Mouse (Mus musculus): ENCODE measurements around the gene Nampt. TPM values are rescaled to one million over a fixed set of nuclear protein-coding genes. Genes with fewer than 3 reads are reported as not detected.
A peak's percentile ranks its signal among the peaks of the same experiment; 100 is the strongest.

Nampt gene
- polyA plus RNA-seq, 1 experiment from 2014 or later: 28.6 TPM

- peak overlapping the region; percentile 83 for H3K9ac ChIP-seq (replicated peaks; ENCODE audit: low read length)
- peaks cover 10% of the 10 kb centered on the region for H3K4me1 ChIP-seq (ENCODE audit: insufficient read depth, low read length)
- no peaks in the 10 kb centered on the region for H3K9me3 ChIP-seq (ENCODE audit: low read length)
- no peaks in the 10 kb centered on the region for H3K27me3 ChIP-seq (ENCODE audit: insufficient read depth, low read length)
- H3K4me2 ChIP-seq (replicated peaks; ENCODE audit: low read depth, low read length): peak overlapping the region; percentile 63
- H3K4me3 ChIP-seq (ENCODE audit: low read length): peak overlapping the region; percentile 71
- peaks cover 16% of the 10 kb centered on the region; the same call in 1 of the 2 replicates for H3K36me3 ChIP-seq (ENCODE audit: insufficient read depth, low read length)
- ATAC-seq (ENCODE audit: low FRiP score, low TSS enrichment): peak; percentile 85
- H3K27ac ChIP-seq (ENCODE audit: low read length): peak overlapping the region; percentile 86
- 2% methylated on average over 41 of the region's 49 CpGs for WGBS
Measured at GRCm38 (mm10) chr12:32820688-32821503, 1.6 kb downstream of the Nampt start.

- Histone ChIP-seq H3K27me3 (ENCODE audit: insufficient read depth, low read length) (no peaks in the 10 kb centered on the region), H3K36me3 (ENCODE audit: insufficient read depth, low read length) (peaks cover 16% of the 10 kb centered on the region; the same call in 1 of the 2 replicates), H3K4me2 (replicated peaks; ENCODE audit: low read depth, low read length) (peak overlapping the region; percentile 63), H3K4me1 (ENCODE audit: insufficient read depth, low read length) (peaks cover 10% of the 10 kb centered on the region), H3K9me3 (ENCODE audit: low read length) (no peaks in the 10 kb centered on the region), H3K4me3 (ENCODE audit: low read length) (peak overlapping the region; percentile 71), H3K9ac (replicated peaks; ENCODE audit: low read length) (peak overlapping the region; percentile 83), H3K27ac (ENCODE audit: low read length) (no peak overlapping the region)
- WGBS: 44% methylated on average over 2 of the region's 2 CpGs
- ATAC-seq (ENCODE audit: low FRiP score, low TSS enrichment): no peak
Measured at GRCm38 (mm10) chr12:32821504-32822011, 2.2 kb downstream of the Nampt start.

GRCm38 (mm10) chr12:32822066-32822465 lies 2.7 kb downstream of the Nampt start:
- peaks cover 10% of the 10 kb centered on the region for H3K4me1 ChIP-seq (ENCODE audit: insufficient read depth, low read length)
- H3K4me3 ChIP-seq (ENCODE audit: low read length): no peak overlapping the region
- no peak for ATAC-seq (ENCODE audit: low FRiP score, low TSS enrichment)
- no peak overlapping the region for H3K27ac ChIP-seq (ENCODE audit: low read length)
- no peak overlapping the region for H3K9ac ChIP-seq (replicated peaks; ENCODE audit: low read length)
- no peaks in the 10 kb centered on the region for H3K9me3 ChIP-seq (ENCODE audit: low read length)
- WGBS: 57% methylated on average over 4 of the region's 4 CpGs
- no peaks in the 10 kb centered on the region for H3K27me3 ChIP-seq (ENCODE audit: insufficient read depth, low read length)
- no peak overlapping the region for H3K4me2 ChIP-seq (replicated peaks; ENCODE audit: low read depth, low read length)
- H3K36me3 ChIP-seq (ENCODE audit: insufficient read depth, low read length): peaks cover 16% of the 10 kb centered on the region; the same call in 1 of the 2 replicates

- H3K27ac ChIP-seq (ENCODE audit: low read length): no peak overlapping the region
- H3K9ac ChIP-seq (replicated peaks; ENCODE audit: low read length): no peak overlapping the region
- H3K4me1 ChIP-seq (ENCODE audit: insufficient read depth, low read length): peaks cover 7% of the 10 kb centered on the region; the same call in 1 of the 2 replicates
- no peaks in the 10 kb centered on the region for H3K27me3 ChIP-seq (ENCODE audit: insufficient read depth, low read length)
- H3K4me2 ChIP-seq (replicated peaks; ENCODE audit: low read depth, low read length): no peak overlapping the region
- no peak for ATAC-seq (ENCODE audit: low FRiP score, low TSS enrichment)
- peaks cover 16% of the 10 kb centered on the region; the same call in 1 of the 2 replicates for H3K36me3 ChIP-seq (ENCODE audit: insufficient read depth, low read length)
- 85% methylated on average over 6 of the region's 6 CpGs for WGBS
- no peaks in the 10 kb centered on the region for H3K9me3 ChIP-seq (ENCODE audit: low read length)
- no peak overlapping the region for H3K4me3 ChIP-seq (ENCODE audit: low read length)
Measured at GRCm38 (mm10) chr12:32824586-32824985, 5.2 kb downstream of the Nampt start.

- Histone ChIP-seq H3K9me3 (ENCODE audit: low read length) (no peaks in the 10 kb centered on the region), H3K27me3 (ENCODE audit: insufficient read depth, low read length) (no peaks in the 10 kb centered on the region), H3K9ac (replicated peaks; ENCODE audit: low read length) (no peak overlapping the region), H3K4me2 (replicated peaks; ENCODE audit: low read depth, low read length) (no peak overlapping the region), H3K36me3 (ENCODE audit: insufficient read depth, low read length) (peaks cover 16% of the 10 kb centered on the region; the same call in 1 of the 2 replicates), H3K27ac (ENCODE audit: low read length) (no peak overlapping the region), H3K4me1 (ENCODE audit: insufficient read depth, low read length) (0 out of 2 replicates have a peak, but pooled peaks cover 5% of the 10 kb centered on the region), H3K4me3 (ENCODE audit: low read length) (no peak overlapping the region)
- 31% methylated on average over 3 of the region's 3 CpGs for WGBS
- no peak for ATAC-seq (ENCODE audit: low FRiP score, low TSS enrichment)
Measured at GRCm38 (mm10) chr12:32826971-32827370, 7.6 kb downstream of the Nampt start.

- no peaks in the 10 kb centered on the region for H3K4me1 ChIP-seq (ENCODE audit: insufficient read depth, low read length)
- H3K27ac ChIP-seq (ENCODE audit: low read length): no peak overlapping the region
- H3K4me2 ChIP-seq (replicated peaks; ENCODE audit: low read depth, low read length): no peak overlapping the region
- H3K36me3 ChIP-seq (ENCODE audit: insufficient read depth, low read length): peaks cover 23% of the 10 kb centered on the region; the same call in 1 of the 2 replicates
- WGBS: 64% methylated on average over 8 of the region's 8 CpGs
- no peak overlapping the region for H3K4me3 ChIP-seq (ENCODE audit: low read length)
- ATAC-seq (ENCODE audit: low FRiP score, low TSS enrichment): no peak
- no peak overlapping the region for H3K9ac ChIP-seq (replicated peaks; ENCODE audit: low read length)
- no peaks in the 10 kb centered on the region for H3K27me3 ChIP-seq (ENCODE audit: insufficient read depth, low read length)
- H3K9me3 ChIP-seq (ENCODE audit: low read length): no peaks in the 10 kb centered on the region
Measured at GRCm38 (mm10) chr12:32828137-32828760, 8.9 kb downstream of the Nampt start.

GRCm38 (mm10) chr12:32829321-32830090 lies 10.2 kb downstream of the Nampt start:
- H3K27ac ChIP-seq (ENCODE audit: low read length): no peak overlapping the region
- no peaks in the 10 kb centered on the region for H3K4me1 ChIP-seq (ENCODE audit: insufficient read depth, low read length)
- H3K9me3 ChIP-seq (ENCODE audit: low read length): no peaks in the 10 kb centered on the region
- WGBS: 85% methylated on average over 9 of the region's 9 CpGs
- no peak overlapping the region for H3K9ac ChIP-seq (replicated peaks; ENCODE audit: low read length)
- H3K27me3 ChIP-seq (ENCODE audit: insufficient read depth, low read length): no peaks in the 10 kb centered on the region
- H3K4me2 ChIP-seq (replicated peaks; ENCODE audit: low read depth, low read length): no peak overlapping the region
- H3K36me3 ChIP-seq (ENCODE audit: insufficient read depth, low read length): peaks cover 22% of the 10 kb centered on the region
- no peak overlapping the region for H3K4me3 ChIP-seq (ENCODE audit: low read length)
- no peak for ATAC-seq (ENCODE audit: low FRiP score, low TSS enrichment)

GRCm38 (mm10) chr12:32832076-32832475 lies 12.7 kb downstream of the Nampt start:
- H3K4me2 ChIP-seq (replicated peaks; ENCODE audit: low read depth, low read length): no peak overlapping the region
- H3K4me3 ChIP-seq (ENCODE audit: low read length): no peak overlapping the region
- no peaks in the 10 kb centered on the region for H3K9me3 ChIP-seq (ENCODE audit: low read length)
- H3K27ac ChIP-seq (ENCODE audit: low read length): no peak overlapping the region
- WGBS: 87% methylated on average over 3 of the region's 3 CpGs
- H3K27me3 ChIP-seq (ENCODE audit: insufficient read depth, low read length): no peaks in the 10 kb centered on the region
- no peak for ATAC-seq (ENCODE audit: low FRiP score, low TSS enrichment)
- no peak overlapping the region for H3K9ac ChIP-seq (replicated peaks; ENCODE audit: low read length)
- H3K36me3 ChIP-seq (ENCODE audit: insufficient read depth, low read length): peaks cover 23% of the 10 kb centered on the region
- peaks cover 3% of the 10 kb centered on the region; the same call in 1 of the 2 replicates for H3K4me1 ChIP-seq (ENCODE audit: insufficient read depth, low read length)

- no peak overlapping the region for H3K9ac ChIP-seq (replicated peaks; ENCODE audit: low read length)
- no peak overlapping the region for H3K4me2 ChIP-seq (replicated peaks; ENCODE audit: low read depth, low read length)
- H3K4me1 ChIP-seq (ENCODE audit: insufficient read depth, low read length): peaks cover 3% of the 10 kb centered on the region; the same call in 1 of the 2 replicates
- no peaks in the 10 kb centered on the region for H3K27me3 ChIP-seq (ENCODE audit: insufficient read depth, low read length)
- no peaks in the 10 kb centered on the region for H3K9me3 ChIP-seq (ENCODE audit: low read length)
- WGBS: 78% methylated on average over 6 of the region's 6 CpGs
- H3K27ac ChIP-seq (ENCODE audit: low read length): 0 out of 2 replicates have a peak overlapping the region, but pooled peaks have one; percentile 24
- H3K36me3 ChIP-seq (ENCODE audit: insufficient read depth, low read length): peaks cover 39% of the 10 kb centered on the region
- H3K4me3 ChIP-seq (ENCODE audit: low read length): no peak overlapping the region
- no peak for ATAC-seq (ENCODE audit: low FRiP score, low TSS enrichment)
Measured at GRCm38 (mm10) chr12:32834781-32835180, 15.4 kb downstream of the Nampt start.
